Comparison of ENCODE assay signal across 9 mouse cellular contexts in genomic region chr14:16256209-16256608, GRCm38 (mm10). TPM values are rescaled to one million over a fixed set of nuclear protein-coding genes. Genes with fewer than 3 reads are reported as not detected.
A peak's percentile ranks its signal among the peaks of the same experiment; 100 is the strongest.
DNase-seq lines count a peak whose midpoint lies in the region; ATAC-seq and TF ChIP-seq lines count a peak whose summit lies in the region.
"Had no signal": no experiment of that assay in that cellular context is flagged by ENCODE, and none has a peak within 500 bp of the region (broad histone marks: within the 10 kb centered on the region; RNA-seq: fewer than 3 reads in every experiment).

No protein-coding gene starts in this region.

- H3K4me1 ChIP-seq in lung, embryonic 14.5 days (ENCODE audit: insufficient read depth): peaks cover under 1% of the 10 kb centered on the region; the same call in 1 of the 2 replicates
- H3K4me1 ChIP-seq in MEL (ENCODE audit: control insufficient read depth in 1 of 2, insufficient read depth in 2 of 2, low read length in 2 of 2): peaks cover 3 to 9% of the 10 kb centered on the region in 2 experiments

- no peaks in the 10 kb centered on the region for H3K79me2 ChIP-seq in MEL (ENCODE audit: control insufficient read depth, insufficient read depth, low read length, poor library complexity)

- H3K4me2 ChIP-seq in lung, embryonic 14.5 days: no peak overlapping the region

- TF ChIP-seq RAD21 in MEL (IDR thresholded peaks at IDR 0.05; ENCODE audit: low read depth, low read length): no peak

- no peak overlapping the region for H3K27ac ChIP-seq in lung, embryonic 14.5 days (ENCODE audit: low read depth)
- no peak overlapping the region for H3K27ac ChIP-seq in MEL (ENCODE audit: control insufficient read depth, low read depth, low read length)

- no peak overlapping the region for H3K9ac ChIP-seq in lung, embryonic 14.5 days
- H3K9ac ChIP-seq in MEL (ENCODE audit: control insufficient read depth, low read depth, low read length, poor library complexity, severe bottlenecking): no peak overlapping the region

- no peaks in the 10 kb centered on the region for H3K27me3 ChIP-seq in lung, embryonic 14.5 days (ENCODE audit: insufficient read depth, low read length)
- H3K27me3 ChIP-seq in MEL (ENCODE audit: control insufficient read depth in 1 of 2, insufficient read depth in 2 of 2, low read length in 2 of 2): no peaks in the 10 kb centered on the region

- peak; percentile 21; the same call in 1 of the 2 replicates for ATAC-seq in lung, embryonic 14.5 days (ENCODE audit: insufficient read depth)
- ATAC-seq in common myeloid progenitor, adult 5-6 weeks (replicated peaks; ENCODE audit: low read depth, poor library complexity, severe bottlenecking): peak; percentile 90

- TF ChIP-seq POLR2A in MEL (IDR thresholded peaks at IDR 0.05; ENCODE audit: control insufficient read depth in 1 of 2, insufficient read depth in 1 of 2, low read depth in 1 of 2, low read length in 2 of 2, poor library complexity in 1 of 2): no peak

- no peak for TF ChIP-seq CTCF in lung, embryonic 14.5 days (IDR thresholded peaks at IDR 0.05; ENCODE audit: low read depth)
- TF ChIP-seq CTCF in MEL (IDR thresholded peaks at IDR 0.05 in 2 of 3, conservative IDR thresholded peaks at IDR 0.05 in 1 of 3; ENCODE audit: control insufficient read depth in 1 of 3, insufficient read depth in 1 of 3, low read depth in 2 of 3, low read length in 3 of 3, poor library complexity in 1 of 3, severe bottlenecking in 1 of 3): no peak

- H3K36me3 ChIP-seq in lung, embryonic 14.5 days (ENCODE audit: insufficient read depth): peaks cover 18% of the 10 kb centered on the region
- H3K36me3 ChIP-seq in MEL (ENCODE audit: control insufficient read depth in 1 of 2, insufficient read depth in 2 of 2, low read length in 2 of 2): peaks cover 3 to 33% of the 10 kb centered on the region in 2 experiments

- no peak overlapping the region for H3K4me3 ChIP-seq in lung, embryonic 14.5 days (ENCODE audit: low read depth, low read length)
- no peak overlapping the region for H3K4me3 ChIP-seq in MEL (ENCODE audit: control insufficient read depth in 1 of 2, insufficient read depth in 1 of 2, low read depth in 2 of 2, low read length in 2 of 2)

- peak; percentile 37 for DNase-seq in lung, embryonic 14.5 days
- no peak for DNase-seq in lung, postnatal 14 days
- peak; percentile 90 for DNase-seq in MEL (ENCODE audit: low read depth, low spot score)
- peak; percentile 16 to 23 for DNase-seq in natural killer cell, adult 2 months (ENCODE audit: low spot score in 2 of 2)
- DNase-seq in c-Kit-positive CD71-positive TER-119-positive erythroid progenitor cells, embryonic 14.5 days (ENCODE audit: low spot score): no peak
- no peak for DNase-seq in spleen, adult 12 weeks (ENCODE audit: low spot score)
- DNase-seq: kidney, adult 8-10 months; retina, postnatal 1 day had no signal

- peak; percentile 49 to 57 for TF ChIP-seq EP300 in MEL (IDR thresholded peaks at IDR 0.05; ENCODE audit: low read depth in 1 of 2, low read length in 2 of 2)

- no peaks in the 10 kb centered on the region for H3K9me3 ChIP-seq in lung, embryonic 14.5 days (ENCODE audit: low read depth, low read length)
- no peaks in the 10 kb centered on the region for H3K9me3 ChIP-seq in MEL (replicated peaks; ENCODE audit: insufficient read depth, low read length)

- 44% methylated on average over 2 of the region's 2 CpGs for WGBS in lung, embryonic 14.5 days

TF ChIP-seq in MEL, 35 proteins besides CTCF, POLR2A, EP300 and RAD21:
- TF ChIP-seq MYC (IDR thresholded peaks at IDR 0.05; ENCODE audit: low read depth, low read length): no peak
- peak; percentile 96 for TF ChIP-seq MAFK (IDR thresholded peaks at IDR 0.05; ENCODE audit: borderline replicate concordance, low read depth, low read length)
- no peak for TF ChIP-seq ZC3H11A (IDR thresholded peaks at IDR 0.05; ENCODE audit: low read depth, low read length)
- TF ChIP-seq USF2 (IDR thresholded peaks at IDR 0.05; ENCODE audit: borderline replicate concordance in 1 of 2, insufficient read depth in 1 of 2, low read depth in 1 of 2, low read length in 2 of 2): no peak
- TF ChIP-seq ZKSCAN1 (IDR thresholded peaks at IDR 0.05; ENCODE audit: low read depth, low read length): no peak
- TF ChIP-seq GATA1 (IDR thresholded peaks at IDR 0.05; ENCODE audit: low read depth, low read length): no peak
- TF ChIP-seq TAL1 (IDR thresholded peaks at IDR 0.05; ENCODE audit: low read length): no peak
- TF ChIP-seq CHD1 (IDR thresholded peaks at IDR 0.05; ENCODE audit: low read depth, low read length): no peak
- TF ChIP-seq ETS1 (IDR thresholded peaks at IDR 0.05; ENCODE audit: low read depth, low read length): peak; percentile 88
- no peak for TF ChIP-seq USF1 (IDR thresholded peaks at IDR 0.05; ENCODE audit: low read depth, low read length)
- TF ChIP-seq JUND (IDR thresholded peaks at IDR 0.05; ENCODE audit: low read depth, low read length): peak; percentile 70; the same call in 1 of the 2 replicates
- 0 out of 2 replicates have a peak, but pooled peaks have one; percentile 24 for TF ChIP-seq RCOR1 (IDR thresholded peaks at IDR 0.05; ENCODE audit: low read depth, low read length)
- TF ChIP-seq MEF2A (IDR thresholded peaks at IDR 0.05; ENCODE audit: extremely low read depth, insufficient replicate concordance, low read depth, low read length, poor library complexity, severe bottlenecking): no peak
- no peak for TF ChIP-seq KAT2A (conservative IDR thresholded peaks at IDR 0.05; ENCODE audit: low read depth, low read length)
- no peak for TF ChIP-seq SIN3A (IDR thresholded peaks at IDR 0.05; ENCODE audit: low read length)
- no peak for TF ChIP-seq POLR2AphosphoS5 (IDR thresholded peaks at IDR 0.05; ENCODE audit: borderline replicate concordance, low read depth, low read length)

RNA-seq across cellular contexts. Expression of gene Oxsm, which starts 6.6 kb away (rescaled TPM):
- polyA plus RNA-seq in lung, embryonic 14.5 days (2014; fragmentation: Nextera tagmentation; extraction: Ambion mirVana): 1.6 and 2.1 TPM in 2 replicates
- total RNA-seq in MEL (2012; rRNA removed): 5.4 and 6.4 TPM in 2 replicates
- 1 to 10 TPM in 1 of 2 experiments, not detected in 1; 8.9 TPM for polyA plus RNA-seq in MEL (2012; ENCODE audit: insufficient read depth in 1 of 2, insufficient read length in 2 of 2, low read depth in 1 of 2, low replicate concordance in 2 of 2, missing spikeins in 1 of 2)
- 8.2 and 11.8 TPM in 2 replicates for total RNA-seq in common myeloid progenitor, adult 5-6 weeks (2017)

RNA-seq across cellular contexts. Expression of gene Ngly1, which starts 7.1 kb away (rescaled TPM):
- polyA plus RNA-seq in lung, embryonic 14.5 days (2014; fragmentation: Nextera tagmentation; extraction: Ambion mirVana): 29.9 and 30.4 TPM in 2 replicates
- 17.9 and 26.7 TPM in 2 replicates for total RNA-seq in MEL (2012; rRNA removed)
- polyA plus RNA-seq in MEL (2012; ENCODE audit: insufficient read depth in 1 of 2, insufficient read length in 2 of 2, low read depth in 1 of 2, low replicate concordance in 2 of 2, missing spikeins in 1 of 2): 10 to 100 TPM in 1 of 2 experiments, not detected in 1; 28.7 TPM
- 38.7 and 42.6 TPM in 2 replicates for total RNA-seq in common myeloid progenitor, adult 5-6 weeks (2017)

Comparison
In these comparisons a context has a peak if more than half of its experiments do, and no peak if none do; other contexts are left out.
1. DNase-seq: peak in lung, embryonic 14.5 days (single experiment), MEL (single experiment) and natural killer cell, adult 2 months (2 of 2); none in lung, postnatal 14 days (single experiment), c-Kit-positive CD71-positive TER-119-positive erythroid progenitor cells, embryonic 14.5 days (single experiment) and spleen, adult 12 weeks (single experiment).